Mouse (Mus musculus) thymus, postnatal 4 days (tissue): ENCODE measurements around the gene Ldoc1.

Experiments used
- DNase-seq: peaks from one replicate; pipeline ENCODE4 v3.0.0; 2021

Ldoc1 gene

DNA sequence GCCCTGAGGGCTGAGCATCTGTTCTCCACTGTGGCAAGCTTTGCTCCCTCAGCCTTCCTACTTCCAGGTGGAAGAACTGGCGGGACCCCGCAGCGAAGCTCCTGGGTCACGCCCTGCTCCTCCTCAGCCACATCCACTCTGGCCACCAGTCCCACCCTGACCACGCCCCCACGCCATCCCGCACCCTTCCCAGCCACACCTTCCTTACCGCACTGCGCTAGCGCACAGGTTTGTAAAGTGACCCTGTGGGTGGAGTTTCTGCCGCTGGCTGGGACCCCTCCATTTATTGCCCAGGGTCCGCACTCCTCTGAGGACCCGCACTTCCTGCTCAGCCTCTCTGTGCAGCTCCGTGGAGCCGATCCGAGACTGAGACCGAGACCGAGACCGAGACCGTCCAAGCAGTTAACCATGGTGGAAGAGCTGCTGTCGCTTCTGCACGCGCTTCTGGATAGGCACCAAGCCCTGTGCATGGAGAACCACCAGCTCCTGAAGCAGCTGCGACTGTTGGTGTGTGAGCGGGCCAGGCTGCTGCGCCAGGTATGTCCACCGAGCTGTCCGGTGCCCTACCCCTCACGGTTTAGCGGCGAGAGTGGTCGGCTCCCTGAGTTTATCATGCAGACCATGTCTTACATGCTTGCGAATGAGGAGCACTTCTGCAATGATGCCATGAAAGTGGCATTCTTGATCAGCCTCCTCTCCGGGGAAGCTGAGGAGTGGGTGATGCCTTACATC is at the start of gene Ldoc1:
Gene Ldoc1 (plus strand): TSS at position 196 of the 732 bp plus-strand sequence.
- DNase-seq = no peak

DNA sequence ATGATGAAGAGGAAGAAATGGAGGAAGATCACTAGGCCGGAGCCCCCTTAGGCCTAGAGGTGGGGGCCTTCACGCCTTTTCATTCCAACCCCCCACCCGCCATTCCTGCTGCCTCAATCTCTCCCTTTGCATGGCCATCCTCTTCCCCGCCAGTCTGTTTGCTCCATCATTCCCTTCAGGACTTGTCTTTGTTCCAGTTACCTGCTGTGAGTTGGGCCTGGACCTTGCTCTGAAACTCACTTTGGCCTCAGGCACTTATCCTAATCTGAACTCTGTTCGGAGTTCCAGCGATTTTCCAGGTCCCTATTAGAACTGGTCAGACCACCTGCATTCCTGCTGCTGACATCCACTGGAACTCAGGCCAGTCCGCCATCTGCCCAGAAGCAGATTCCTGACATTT is 834 bp downstream of the Ldoc1 start:
- DNase-seq = no peak

DNA sequence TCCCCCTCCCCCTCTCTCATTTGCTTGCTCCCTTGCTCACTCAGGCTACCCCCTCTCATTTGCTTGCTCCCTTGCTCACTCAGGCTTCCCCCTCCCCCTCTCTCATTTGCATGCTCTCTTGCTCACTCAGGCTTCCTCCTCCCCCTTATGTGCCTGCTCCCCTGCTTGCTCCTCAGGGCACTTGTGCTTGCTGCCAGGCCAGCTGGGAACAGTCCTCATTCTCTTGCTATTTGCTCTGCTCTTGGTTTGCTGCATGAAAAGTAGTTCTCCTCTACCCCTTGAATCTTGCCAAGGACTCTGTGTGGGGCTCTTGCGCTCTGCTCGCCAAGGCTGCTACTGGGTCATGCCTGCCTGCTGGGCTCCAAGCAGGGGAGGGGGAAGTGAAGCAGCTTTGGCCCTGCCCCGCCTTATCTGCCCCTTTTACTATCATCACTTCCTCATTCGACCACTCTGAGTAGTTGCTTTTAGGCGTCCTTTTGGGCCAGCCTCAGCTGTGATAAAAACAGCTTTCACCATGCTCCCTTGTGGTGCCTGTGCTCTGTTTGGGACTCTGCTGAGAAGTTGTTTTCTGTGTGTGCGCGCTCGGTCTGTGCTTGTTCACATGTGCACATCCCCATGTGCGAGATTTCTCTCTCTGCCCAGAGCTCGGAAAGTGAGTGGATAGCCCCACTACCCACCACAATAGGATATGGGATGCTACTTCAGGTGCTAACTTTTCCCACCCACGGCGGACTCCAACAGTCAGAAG is 13.2 kb downstream of the Ldoc1 start:
- DNase-seq = no peak

GRCm38 (mm10) chrX:61723029-61723980 is 14.0 kb downstream of the Ldoc1 start:
- DNase-seq = no peak

DNA sequence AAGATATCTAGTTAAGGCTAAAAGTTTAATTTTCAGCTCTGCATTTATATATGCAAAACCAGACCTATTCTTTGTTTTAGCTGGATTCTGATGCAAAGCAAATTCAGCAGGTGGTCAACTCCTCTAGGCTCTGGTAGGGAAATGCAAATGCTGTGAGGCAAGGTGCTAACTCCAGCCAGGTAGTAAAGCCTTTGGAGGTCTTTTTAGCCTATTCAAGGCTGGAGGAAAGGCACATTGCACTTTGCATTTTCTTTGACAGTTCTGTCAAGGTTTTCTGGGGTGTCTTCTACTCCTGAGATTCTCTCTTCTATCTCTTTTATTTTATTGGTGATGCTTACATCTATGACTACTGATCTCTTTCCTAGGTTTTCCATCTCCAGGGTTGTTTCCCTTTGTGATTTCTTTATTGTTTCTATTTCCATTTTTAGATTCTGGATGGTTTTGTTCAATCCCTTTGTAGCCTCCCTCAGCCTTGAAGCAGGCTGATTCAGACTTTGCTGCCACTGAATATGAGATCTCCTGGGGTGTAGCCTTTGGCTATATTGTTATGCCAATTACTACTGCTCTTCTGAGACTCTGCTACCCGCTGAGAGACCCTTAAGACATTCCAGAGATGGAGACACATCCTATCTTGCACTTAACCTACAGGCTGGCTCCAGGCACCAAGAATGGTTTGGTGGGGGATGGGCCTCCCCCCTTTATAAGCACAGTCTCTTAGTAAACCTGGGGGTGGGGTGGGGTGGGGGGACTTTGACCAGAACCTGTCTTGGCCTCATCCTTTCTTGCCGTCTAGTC is 18.4 kb downstream of the Ldoc1 start:
- no peak for DNase-seq
